Mouse (Mus musculus): ENCODE measurements around the gene Efcab11. TPM values are rescaled to one million over a fixed set of nuclear protein-coding genes. Genes with fewer than 3 reads are reported as not detected.
"Not testable (repeated sequence)": the region's sequence is repeated elsewhere in the genome, so short reads cannot be mapped to it uniquely, and the experiment has no call there.

The Efcab11 gene
- polyA plus RNA-seq, 2 experiments: 2.9 to 6.6 TPM

- Histone ChIP-seq H3K27me3 (ENCODE audit: control insufficient read depth, insufficient read depth, low read length) (no peaks in the 10 kb centered on the region), H3K27ac (no peak overlapping the region), H3K4me1 (replicated peaks; ENCODE audit: control insufficient read depth in 2 of 2, insufficient read depth in 2 of 2, low read length in 1 of 2) (no peaks in the 10 kb centered on the region), H3K9me3 (ENCODE audit: control insufficient read depth, low read length) (no peaks in the 10 kb centered on the region), H3K9ac (replicated peaks) (no peak overlapping the region), H3K4me3 (ENCODE audit: insufficient read depth in 1 of 2, low read depth in 2 of 2, low read length in 2 of 2) (no peak overlapping the region), H3K4me2 (ENCODE audit: low read depth) (no peak overlapping the region), H3K36me3 (replicated peaks; ENCODE audit: control insufficient read depth, insufficient read depth, low read depth) (no peaks in the 10 kb centered on the region)
- WGBS (ENCODE audit: insufficient replicate concordance): 77% methylated on average over 1 of the region's 1 CpGs
- TF ChIP-seq CTCF (IDR thresholded peaks at IDR 0.05; ENCODE audit: low read depth) (no peak), EP300 (IDR thresholded peaks at IDR 0.05; ENCODE audit: low read depth) (no peak)
- DNase-seq (ENCODE audit: low read depth in 3 of 3, low spot score in 3 of 3): no peak
- ATAC-seq (ENCODE audit: insufficient read depth): no peak
Measured at GRCm38 (mm10) chr12:99833476-99833875, 50.8 kb downstream of the Efcab11 start.

- TF ChIP-seq EP300 (IDR thresholded peaks at IDR 0.05; ENCODE audit: low read depth): no peak
- no peak for TF ChIP-seq CTCF (IDR thresholded peaks at IDR 0.05; ENCODE audit: low read depth)
- no peak overlapping the region for H3K9ac ChIP-seq (replicated peaks)
- H3K4me2 ChIP-seq (ENCODE audit: low read depth): no peak overlapping the region
- ATAC-seq (ENCODE audit: insufficient read depth): no peak
- 67% methylated on average over 4 of the region's 4 CpGs for WGBS (ENCODE audit: insufficient replicate concordance)
- no peak overlapping the region for H3K4me3 ChIP-seq (ENCODE audit: insufficient read depth in 1 of 2, low read depth in 2 of 2, low read length in 2 of 2)
- no peaks in the 10 kb centered on the region for H3K9me3 ChIP-seq (ENCODE audit: control insufficient read depth, low read length)
- H3K27me3 ChIP-seq (ENCODE audit: control insufficient read depth, insufficient read depth, low read length): no peaks in the 10 kb centered on the region
- no peaks in the 10 kb centered on the region for H3K4me1 ChIP-seq (replicated peaks; ENCODE audit: control insufficient read depth in 2 of 2, insufficient read depth in 2 of 2, low read length in 1 of 2)
- H3K27ac ChIP-seq: no peak overlapping the region
- DNase-seq (ENCODE audit: low read depth in 3 of 3, low spot score in 3 of 3): no peak
- no peaks in the 10 kb centered on the region for H3K36me3 ChIP-seq (replicated peaks; ENCODE audit: control insufficient read depth, insufficient read depth, low read depth)
Measured at GRCm38 (mm10) chr12:99822591-99822990, 61.6 kb downstream of the Efcab11 start.

GRCm38 (mm10) chr12:99821309-99821934, 62.8 kb downstream of the Efcab11 start:
- Histone ChIP-seq H3K4me2 (ENCODE audit: low read depth) (no peak overlapping the region), H3K9me3 (ENCODE audit: control insufficient read depth, low read length) (no peaks in the 10 kb centered on the region), H3K4me1 (replicated peaks; ENCODE audit: control insufficient read depth in 2 of 2, insufficient read depth in 2 of 2, low read length in 1 of 2) (no peaks in the 10 kb centered on the region), H3K27me3 (ENCODE audit: control insufficient read depth, insufficient read depth, low read length) (no peaks in the 10 kb centered on the region), H3K27ac (no peak overlapping the region), H3K9ac (replicated peaks) (no peak overlapping the region), H3K36me3 (replicated peaks; ENCODE audit: control insufficient read depth, insufficient read depth, low read depth) (no peaks in the 10 kb centered on the region), H3K4me3 (ENCODE audit: insufficient read depth in 1 of 2, low read depth in 2 of 2, low read length in 2 of 2) (no peak overlapping the region)
- TF ChIP-seq EP300 (IDR thresholded peaks at IDR 0.05; ENCODE audit: low read depth): no peak
- no peak for TF ChIP-seq CTCF (IDR thresholded peaks at IDR 0.05; ENCODE audit: low read depth)
- 65% methylated on average over 12 of the region's 12 CpGs for WGBS (ENCODE audit: insufficient replicate concordance)
- ATAC-seq (ENCODE audit: insufficient read depth): no peak
- no peak for DNase-seq (ENCODE audit: low read depth in 3 of 3, low spot score in 3 of 3)

GRCm38 (mm10) chr12:99819186-99819974, 64.9 kb downstream of the Efcab11 start:
- Histone ChIP-seq H3K4me1 (replicated peaks; ENCODE audit: control insufficient read depth in 2 of 2, insufficient read depth in 2 of 2, low read length in 1 of 2) (no peaks in the 10 kb centered on the region), H3K27ac (no peak overlapping the region), H3K27me3 (ENCODE audit: control insufficient read depth, insufficient read depth, low read length) (no peaks in the 10 kb centered on the region), H3K36me3 (replicated peaks; ENCODE audit: control insufficient read depth, insufficient read depth, low read depth) (no peaks in the 10 kb centered on the region), H3K4me2 (ENCODE audit: low read depth) (no peak overlapping the region), H3K9ac (replicated peaks) (no peak overlapping the region), H3K4me3 (ENCODE audit: insufficient read depth in 1 of 2, low read depth in 2 of 2, low read length in 2 of 2) (no peak overlapping the region), H3K9me3 (ENCODE audit: control insufficient read depth, low read length) (no peaks in the 10 kb centered on the region)
- WGBS (ENCODE audit: insufficient replicate concordance): 42% methylated on average over 4 of the region's 4 CpGs
- TF ChIP-seq CTCF (IDR thresholded peaks at IDR 0.05; ENCODE audit: low read depth) (no peak), EP300 (IDR thresholded peaks at IDR 0.05; ENCODE audit: low read depth) (no peak)
- ATAC-seq (ENCODE audit: insufficient read depth): no peak
- no peak for DNase-seq (ENCODE audit: low read depth in 3 of 3, low spot score in 3 of 3)

- 85% methylated on average over 16 of the region's 16 CpGs for WGBS (ENCODE audit: insufficient replicate concordance)
- DNase-seq (ENCODE audit: low read depth in 3 of 3, low spot score in 3 of 3); H3K27me3 ChIP-seq (ENCODE audit: control insufficient read depth, insufficient read depth, low read length); H3K9ac ChIP-seq (replicated peaks); H3K4me2 ChIP-seq (ENCODE audit: low read depth); H3K9me3 ChIP-seq (ENCODE audit: control insufficient read depth, low read length); H3K4me3 ChIP-seq (ENCODE audit: insufficient read depth in 1 of 2, low read depth in 2 of 2, low read length in 2 of 2); H3K27ac ChIP-seq; H3K4me1 ChIP-seq (replicated peaks; ENCODE audit: control insufficient read depth in 2 of 2, insufficient read depth in 2 of 2, low read length in 1 of 2); ATAC-seq (ENCODE audit: insufficient read depth); H3K36me3 ChIP-seq (replicated peaks; ENCODE audit: control insufficient read depth, insufficient read depth, low read depth): not testable (repeated sequence)
Measured at GRCm38 (mm10) chr12:99818006-99818405, 66.2 kb downstream of the Efcab11 start.
